Mouse (Mus musculus): ENCODE measurements around the gene Gm14851. TPM values are rescaled to one million over a fixed set of nuclear protein-coding genes. Genes with fewer than 3 reads are reported as not detected.
"Not testable (repeated sequence)": the region's sequence is repeated elsewhere in the genome, so short reads cannot be mapped to it uniquely, and the experiment has no call there.

Gm14851 gene
- not detected in 2 replicates for polyA plus RNA-seq (2015; fragmentation: Nextera tagmentation; extraction: Ambion mirVana)

DNA sequence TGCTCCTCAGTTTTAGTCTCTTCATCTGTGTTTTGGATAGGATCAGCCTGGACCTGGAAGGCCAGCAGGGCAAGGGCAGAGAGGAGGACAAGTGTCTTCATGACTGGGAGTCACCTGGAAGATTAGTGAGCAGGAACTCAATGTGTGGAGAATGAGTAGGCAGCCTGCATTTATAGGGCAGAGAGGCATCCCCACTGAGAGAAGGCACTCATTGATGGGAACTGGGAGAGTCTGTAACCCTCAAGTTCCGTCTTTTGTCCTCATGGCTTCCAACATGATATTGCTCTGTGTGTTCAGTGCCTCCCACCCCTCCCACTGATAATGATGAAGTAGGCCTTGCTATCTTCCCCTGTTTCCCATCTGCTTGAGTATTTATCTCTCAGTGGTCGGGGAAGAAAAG is at the start of gene Gm14851:
TSS of gene Gm14851 (minus strand) at position 101 of the 400 bp plus-strand sequence.
- WGBS, result 100% methylated on average over 1 of the region's 2 CpGs
- not testable (repeated sequence) for H3K4me1 ChIP-seq (ENCODE audit: insufficient read depth, low read length); ATAC-seq (ENCODE audit: low FRiP score, low TSS enrichment); H3K4me3 ChIP-seq (ENCODE audit: low read length); H3K36me3 ChIP-seq (ENCODE audit: insufficient read depth, low read length); H3K9ac ChIP-seq (replicated peaks; ENCODE audit: low read length); H3K4me2 ChIP-seq (replicated peaks; ENCODE audit: low read depth, low read length); H3K9me3 ChIP-seq (ENCODE audit: low read length); H3K27me3 ChIP-seq (ENCODE audit: insufficient read depth, low read length); H3K27ac ChIP-seq (ENCODE audit: low read length)

DNA sequence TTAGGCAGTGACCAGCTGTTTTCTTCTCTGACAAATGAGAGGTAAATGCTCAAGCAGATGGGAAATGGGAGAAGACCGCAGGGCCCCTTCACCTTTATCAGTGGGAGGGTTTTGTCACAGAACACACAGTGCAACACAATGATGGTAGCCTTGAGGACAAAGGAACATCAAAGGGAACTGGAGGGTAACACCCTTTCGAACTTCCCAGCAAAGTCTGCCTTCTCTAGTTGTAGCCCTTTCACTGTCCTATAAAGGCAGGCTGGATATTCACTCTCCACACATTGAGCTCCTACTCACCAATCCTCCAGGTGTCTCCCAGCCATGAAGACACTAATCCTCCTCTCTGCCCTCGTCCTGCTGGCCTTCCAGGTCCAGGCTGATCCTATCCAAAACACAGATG is 38.5 kb upstream of the Gm14851 start, which contains the start of gene Defa30:
TSS of gene Defa30 (plus strand) at position 301 of the 400 bp plus-strand sequence.
- 56% methylated on average over 3 of the region's 3 CpGs for WGBS
- not testable (repeated sequence) for H3K9me3 ChIP-seq (ENCODE audit: low read length); H3K4me2 ChIP-seq (replicated peaks; ENCODE audit: low read depth, low read length); H3K9ac ChIP-seq (replicated peaks; ENCODE audit: low read length); H3K4me3 ChIP-seq (ENCODE audit: low read length); H3K36me3 ChIP-seq (ENCODE audit: insufficient read depth, low read length); H3K27me3 ChIP-seq (ENCODE audit: insufficient read depth, low read length); H3K27ac ChIP-seq (ENCODE audit: low read length); ATAC-seq (ENCODE audit: low FRiP score, low TSS enrichment); H3K4me1 ChIP-seq (ENCODE audit: insufficient read depth, low read length)

GRCm38 (mm10) chr8:21093106-21093505 is 2.7 kb downstream of the Gm14851 start:
- no peaks in the 10 kb centered on the region for H3K9me3 ChIP-seq (ENCODE audit: low read length)
- no peak for ATAC-seq (ENCODE audit: low FRiP score, low TSS enrichment)
- no peaks in the 10 kb centered on the region for H3K4me1 ChIP-seq (ENCODE audit: insufficient read depth, low read length)
- H3K4me2 ChIP-seq (replicated peaks; ENCODE audit: low read depth, low read length), result no peak overlapping the region
- WGBS, result 51% methylated on average over 4 of the region's 4 CpGs
- no peaks in the 10 kb centered on the region for H3K27me3 ChIP-seq (ENCODE audit: insufficient read depth, low read length)
- no peaks in the 10 kb centered on the region for H3K36me3 ChIP-seq (ENCODE audit: insufficient read depth, low read length)
- H3K9ac ChIP-seq (replicated peaks; ENCODE audit: low read length), result no peak overlapping the region
- no peak overlapping the region for H3K27ac ChIP-seq (ENCODE audit: low read length)
- H3K4me3 ChIP-seq (ENCODE audit: low read length), result no peak overlapping the region

DNA sequence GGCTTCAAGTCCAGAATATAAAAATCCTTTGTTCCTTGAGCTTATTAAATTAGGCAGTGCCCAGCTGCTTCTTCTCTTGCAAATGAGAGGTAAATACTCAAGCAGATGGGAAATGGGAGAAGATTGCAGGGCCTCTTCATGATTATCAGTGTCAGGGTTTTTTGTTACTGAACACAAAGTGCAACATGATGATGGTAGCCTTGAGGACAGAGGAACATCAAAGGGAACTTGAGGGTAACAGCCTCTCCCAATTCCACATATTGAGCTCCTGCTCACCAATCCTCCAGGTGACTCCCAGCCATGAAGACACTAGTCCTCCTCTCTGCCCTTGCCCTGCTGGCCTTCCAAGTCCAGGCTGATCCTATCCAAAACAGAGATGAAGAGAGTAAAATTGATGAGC is 11.7 kb downstream of the Gm14851 start, which contains the start of gene Defa25:
TSS of gene Defa25 (plus strand) at position 301 of the 400 bp plus-strand sequence.
- H3K9me3 ChIP-seq (ENCODE audit: low read length); ATAC-seq (ENCODE audit: low FRiP score, low TSS enrichment); H3K27ac ChIP-seq (ENCODE audit: low read length); H3K27me3 ChIP-seq (ENCODE audit: insufficient read depth, low read length); H3K4me3 ChIP-seq (ENCODE audit: low read length); H3K4me1 ChIP-seq (ENCODE audit: insufficient read depth, low read length); H3K9ac ChIP-seq (replicated peaks; ENCODE audit: low read length); H3K36me3 ChIP-seq (ENCODE audit: insufficient read depth, low read length); H3K4me2 ChIP-seq (replicated peaks; ENCODE audit: low read depth, low read length): not testable (repeated sequence)

DNA sequence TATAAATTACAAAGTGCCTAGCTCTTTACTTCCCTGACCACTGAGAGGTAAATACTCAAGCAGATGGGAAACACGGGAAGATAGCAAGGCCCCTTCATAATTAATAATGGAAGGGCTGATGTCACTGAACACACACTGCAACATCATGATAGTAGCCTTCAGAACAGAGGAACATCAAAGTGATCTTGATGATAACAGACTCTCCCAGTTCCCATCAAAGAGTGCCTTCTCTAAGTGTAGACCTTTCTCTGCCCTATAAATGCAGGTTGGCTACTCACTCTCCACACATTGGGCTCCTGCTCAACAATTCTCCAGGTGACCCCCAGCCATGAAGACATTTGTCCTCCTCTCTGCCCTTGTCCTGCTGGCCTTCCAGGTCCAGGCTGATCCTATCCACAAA is 31.1 kb downstream of the Gm14851 start, which contains the start of gene Defa35:
TSS of gene Defa35 (plus strand) at position 301 of the 400 bp plus-strand sequence.
- 72% methylated on average over 1 of the region's 1 CpGs for WGBS
- not testable (repeated sequence) for H3K27ac ChIP-seq (ENCODE audit: low read length); H3K4me3 ChIP-seq (ENCODE audit: low read length); H3K9me3 ChIP-seq (ENCODE audit: low read length); H3K4me2 ChIP-seq (replicated peaks; ENCODE audit: low read depth, low read length); ATAC-seq (ENCODE audit: low FRiP score, low TSS enrichment); H3K4me1 ChIP-seq (ENCODE audit: insufficient read depth, low read length); H3K9ac ChIP-seq (replicated peaks; ENCODE audit: low read length); H3K27me3 ChIP-seq (ENCODE audit: insufficient read depth, low read length); H3K36me3 ChIP-seq (ENCODE audit: insufficient read depth, low read length)

- H3K4me2 ChIP-seq (replicated peaks; ENCODE audit: low read depth, low read length); H3K9me3 ChIP-seq (ENCODE audit: low read length); H3K4me3 ChIP-seq (ENCODE audit: low read length); H3K9ac ChIP-seq (replicated peaks; ENCODE audit: low read length); H3K27ac ChIP-seq (ENCODE audit: low read length); ATAC-seq (ENCODE audit: low FRiP score, low TSS enrichment); H3K4me1 ChIP-seq (ENCODE audit: insufficient read depth, low read length); H3K27me3 ChIP-seq (ENCODE audit: insufficient read depth, low read length); H3K36me3 ChIP-seq (ENCODE audit: insufficient read depth, low read length): not testable (repeated sequence)
- WGBS, result no CpG with 5 or more reads among the region's 1 CpGs
Observed at GRCm38 (mm10) chr8:21054747-21055146, 41.1 kb downstream of the Gm14851 start, which contains the start of gene Defa23. Defa23 (plus strand) TSS chr8:21055047.

Other genes with a start within 250 kb of the Gm14851 start
- gene Defb33, start 203.4 kb downstream of the Gm14851 start, polyA plus RNA-seq (2015; fragmentation: Nextera tagmentation; extraction: Ambion mirVana), result not detected in 2 replicates
- gene Gm15056, start 193.4 kb downstream of the Gm14851 start, polyA plus RNA-seq (2015; fragmentation: Nextera tagmentation; extraction: Ambion mirVana), result not detected in 2 replicates
- not detected in 2 replicates for gene Gm6040, start 174.0 kb downstream of the Gm14851 start, polyA plus RNA-seq (2015; fragmentation: Nextera tagmentation; extraction: Ambion mirVana)
- gene AY761185, start 151.3 kb downstream of the Gm14851 start, polyA plus RNA-seq (2015; fragmentation: Nextera tagmentation; extraction: Ambion mirVana), result not detected in 2 replicates
- gene Defa21, start 70.5 kb downstream of the Gm14851 start, polyA plus RNA-seq (2015; fragmentation: Nextera tagmentation; extraction: Ambion mirVana), result not detected in 2 replicates
- not detected in 2 replicates for gene Defa23, start 41.0 kb downstream of the Gm14851 start, polyA plus RNA-seq (2015; fragmentation: Nextera tagmentation; extraction: Ambion mirVana)
- gene Defa35, start 31.0 kb downstream of the Gm14851 start, polyA plus RNA-seq (2015; fragmentation: Nextera tagmentation; extraction: Ambion mirVana), result not detected in 2 replicates
- not detected in 2 replicates for gene Defa25, start 11.6 kb downstream of the Gm14851 start, polyA plus RNA-seq (2015; fragmentation: Nextera tagmentation; extraction: Ambion mirVana)
- not detected in 2 replicates for gene Defa30, start 38.6 kb upstream of the Gm14851 start, polyA plus RNA-seq (2015; fragmentation: Nextera tagmentation; extraction: Ambion mirVana)
- gene Defa22, start 66.2 kb upstream of the Gm14851 start, polyA plus RNA-seq (2015; fragmentation: Nextera tagmentation; extraction: Ambion mirVana), result not detected in 2 replicates
- gene Defa31, start 95.6 kb upstream of the Gm14851 start, polyA plus RNA-seq (2015; fragmentation: Nextera tagmentation; extraction: Ambion mirVana), result not detected in 2 replicates
- not detected in 2 replicates for gene Gm15293, start 105.5 kb upstream of the Gm14851 start, polyA plus RNA-seq (2015; fragmentation: Nextera tagmentation; extraction: Ambion mirVana)
- gene Gm15292, start 153.7 kb upstream of the Gm14851 start, polyA plus RNA-seq (2015; fragmentation: Nextera tagmentation; extraction: Ambion mirVana), result not detected in 2 replicates
- not detected in 2 replicates for gene Defa27, start 219.5 kb upstream of the Gm14851 start, polyA plus RNA-seq (2015; fragmentation: Nextera tagmentation; extraction: Ambion mirVana)
- gene Defa29, start 231.0 kb upstream of the Gm14851 start, polyA plus RNA-seq (2015; fragmentation: Nextera tagmentation; extraction: Ambion mirVana), result not detected in 2 replicates

Data from kidney, embryonic 16.5 days (tissue).